Mouse (Mus musculus) left cerebral cortex, adult 2 months (tissue): ENCODE measurements around the gene Tbc1d14. TPM values are rescaled to one million over a fixed set of nuclear protein-coding genes. Genes with fewer than 3 reads are reported as not detected.

Experiments used
- DNase-seq, 2 experiments: peaks; one replicate each; pipeline ENCODE4 v3.0.0; 2021 to 2022; ENCODE audit warnings: low spot score in 2 of 2, mixed read lengths in 1 of 2; ENCODE audit errors: extremely low spot score in 1 of 2
- H3K27ac ChIP-seq: fragments of 200-600 bp; 2 replicates; pipeline ENCODE4 v1.8.1; 2022
- H3K4me3 ChIP-seq: fragments of 200-600 bp; 2 replicates; pipeline ENCODE4 v1.8.1; 2022
- CTCF ChIP-seq: fragments of 200-600 bp; IDR thresholded peaks from 2 replicates; pipeline ENCODE4 v1.8.1; 2022; ENCODE audit warnings: antibody characterized with exemption, mild to moderate bottlenecking, moderate library complexity
- intact Hi-C: fragments of 180-260 bp; cut with DNase I; formaldehyde crosslinking; loops from one replicate; pipeline ENCODE4 v1.15.1; 2025
- total RNA-seq, 2 experiments: library from RNA; stranded (reverse); gene quantifications; 2 replicates each; pipeline ENCODE4 v1.2.3; 2021

Gene Tbc1d14
- total RNA-seq, 2 experiments from 2014 or later = 82.0 to 82.4 TPM

DNA sequence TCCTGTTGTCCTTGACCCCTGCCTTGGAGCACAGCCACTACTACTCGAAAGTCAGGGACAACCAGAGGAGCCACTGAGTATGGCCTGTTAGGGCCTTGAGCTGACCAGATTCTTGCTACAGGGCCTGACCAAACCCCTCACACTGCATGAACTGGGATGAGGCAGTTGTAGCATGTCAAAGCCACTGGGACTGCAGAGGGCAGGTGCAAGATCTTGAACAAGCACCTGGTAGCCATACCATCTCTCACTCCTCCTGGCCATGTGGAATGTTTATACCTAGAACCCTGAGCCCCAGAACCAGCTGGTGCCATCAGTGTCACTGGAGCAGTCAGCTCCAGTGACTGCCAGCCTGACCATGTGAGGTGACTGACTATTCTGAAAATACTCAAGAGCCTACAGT lies 5.8 kb upstream of the Tbc1d14 start:
- no peak for DNase-seq
- no peak overlapping the region for H3K4me3 ChIP-seq
- no peak for TF ChIP-seq CTCF
- intact Hi-C loops = loop anchor here (5.0 kb wide), 1 partner anchor 137 kb away; the partner anchor contains the start of gene Grpel1
- H3K27ac ChIP-seq = no peak overlapping the region

DNA sequence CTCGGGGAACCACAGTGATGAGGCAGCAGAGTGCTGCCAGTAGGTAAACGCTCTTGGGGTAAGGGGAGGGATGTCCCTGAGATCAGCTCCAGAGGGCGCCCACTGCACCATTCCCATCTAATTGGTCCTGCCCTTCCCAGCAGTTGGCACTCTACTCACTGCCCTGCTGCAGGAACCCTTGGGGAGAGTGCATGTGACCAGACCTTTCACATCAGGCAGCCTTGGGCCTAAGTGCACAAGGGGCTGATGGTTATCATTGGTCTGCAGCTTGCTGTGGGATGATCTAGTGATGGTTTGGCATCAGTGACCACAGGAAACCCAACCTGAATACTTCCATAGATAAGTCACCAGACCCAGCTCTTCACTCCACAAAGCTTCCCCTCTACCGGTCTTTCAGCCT lies 4.6 kb upstream of the Tbc1d14 start:
- intact Hi-C loops = loop anchor here (5.0 kb wide), 1 partner anchor 135 kb away; the partner anchor contains the start of gene Grpel1
- Histone ChIP-seq H3K27ac (no peak overlapping the region), H3K4me3 (no peak overlapping the region)
- peak; percentile 14 for TF ChIP-seq CTCF
- DNase-seq = no peak

DNA sequence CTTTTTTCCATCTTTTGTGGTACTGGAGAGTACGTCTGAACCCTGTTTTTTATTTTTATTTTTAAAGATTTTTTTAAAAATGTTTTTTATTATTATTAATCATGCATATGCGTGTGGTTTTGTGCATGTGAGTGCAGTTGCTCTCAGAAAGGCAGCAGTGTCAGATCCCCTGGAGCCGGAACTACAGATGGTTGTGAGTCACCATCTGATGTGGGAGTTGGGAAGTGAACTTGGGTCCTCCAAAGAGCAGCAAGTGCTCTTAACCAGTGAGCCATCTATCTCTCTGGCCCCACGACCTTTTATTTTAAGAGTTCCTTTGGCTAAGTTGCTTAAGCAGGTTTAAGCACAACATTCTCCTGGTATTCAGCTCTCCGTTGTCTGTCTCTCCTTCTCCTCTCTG lies 3.1 kb upstream of the Tbc1d14 start:
- Histone ChIP-seq H3K27ac (no peak overlapping the region), H3K4me3 (no peak overlapping the region)
- no peak for DNase-seq
- no peak for TF ChIP-seq CTCF
- intact Hi-C loops = loop anchor here (5.0 kb wide), 1 partner anchor 134 kb away; the partner anchor contains the start of gene Grpel1

DNA sequence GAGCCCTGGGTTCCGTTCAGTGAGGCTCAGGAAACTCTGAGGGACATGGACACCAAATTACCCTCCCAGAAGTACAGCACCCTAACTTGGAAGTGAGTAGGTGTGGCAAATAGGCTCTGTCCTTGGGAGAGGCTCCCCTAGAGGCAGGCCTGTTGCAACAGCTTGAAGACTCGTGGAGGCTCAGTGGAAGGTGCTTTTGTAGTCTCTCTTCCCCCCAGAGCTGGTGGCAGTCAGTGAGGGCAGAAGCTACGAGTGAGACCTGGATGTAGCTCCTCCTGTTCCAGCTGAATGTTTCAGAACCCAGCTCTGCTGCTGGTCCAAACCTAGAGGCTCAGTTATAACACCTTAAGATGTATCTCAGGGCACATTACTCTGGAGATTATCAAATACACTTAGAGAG lies 2.0 kb upstream of the Tbc1d14 start:
- peak overlapping the region; percentile 64 for H3K27ac ChIP-seq
- H3K4me3 ChIP-seq = no peak overlapping the region
- DNase-seq = no peak
- intact Hi-C loops = loop anchor here (5.0 kb wide), 1 partner anchor 133 kb away; the partner anchor contains the start of gene Grpel1
- TF ChIP-seq CTCF = peak; percentile 16

DNA sequence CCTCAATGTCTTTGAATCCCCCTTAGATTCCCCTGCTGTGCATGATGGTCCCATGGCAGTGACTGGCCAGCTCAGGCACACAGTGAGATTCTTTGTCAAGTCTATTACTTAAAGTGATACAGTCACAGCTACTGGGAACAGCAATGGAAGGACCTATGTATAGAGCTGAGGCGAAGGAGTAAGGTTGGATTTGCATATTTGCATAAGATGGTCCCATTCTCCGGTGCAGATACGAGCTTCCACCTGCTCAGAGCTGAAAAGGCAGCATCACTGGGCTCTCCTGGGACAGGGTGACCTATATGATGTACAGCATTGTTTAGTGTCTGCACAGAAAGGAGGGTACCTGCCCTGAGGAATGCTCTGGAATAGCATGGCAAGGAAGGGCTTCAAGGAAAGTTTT lies 1.3 kb upstream of the Tbc1d14 start:
- no peak overlapping the region for H3K4me3 ChIP-seq
- no peak for TF ChIP-seq CTCF
- H3K27ac ChIP-seq = peak overlapping the region; percentile 64
- no peak for DNase-seq
- intact Hi-C loops = no loop called here

DNA sequence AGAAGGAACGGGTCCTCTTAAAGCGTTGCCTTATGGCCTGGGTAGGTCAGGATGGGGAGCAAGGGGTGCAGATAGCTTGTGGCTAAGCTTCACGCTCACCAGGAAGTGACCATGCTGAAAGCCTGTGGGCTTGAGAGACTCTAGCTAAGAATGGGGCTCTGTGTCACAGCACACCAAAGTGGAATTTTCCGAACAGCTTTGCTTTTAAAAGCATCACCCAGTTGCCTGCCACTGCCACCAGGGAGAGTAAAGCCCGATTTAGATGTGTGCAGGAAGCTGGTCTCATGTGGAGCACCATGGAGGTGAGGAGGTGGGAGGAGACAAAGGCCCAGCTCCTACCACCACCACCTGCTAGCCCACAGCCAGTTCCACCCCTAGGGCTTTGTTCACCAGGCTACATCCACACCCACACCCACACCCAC lies 2.6 kb downstream of the Tbc1d14 start:
- peak; percentile 43 for TF ChIP-seq CTCF
- Histone ChIP-seq H3K4me3 (no peak overlapping the region), H3K27ac (peak overlapping the region; percentile 84)
- intact Hi-C loops = no loop called here
- DNase-seq = peak in 1 of 2 experiments; percentile 40

DNA sequence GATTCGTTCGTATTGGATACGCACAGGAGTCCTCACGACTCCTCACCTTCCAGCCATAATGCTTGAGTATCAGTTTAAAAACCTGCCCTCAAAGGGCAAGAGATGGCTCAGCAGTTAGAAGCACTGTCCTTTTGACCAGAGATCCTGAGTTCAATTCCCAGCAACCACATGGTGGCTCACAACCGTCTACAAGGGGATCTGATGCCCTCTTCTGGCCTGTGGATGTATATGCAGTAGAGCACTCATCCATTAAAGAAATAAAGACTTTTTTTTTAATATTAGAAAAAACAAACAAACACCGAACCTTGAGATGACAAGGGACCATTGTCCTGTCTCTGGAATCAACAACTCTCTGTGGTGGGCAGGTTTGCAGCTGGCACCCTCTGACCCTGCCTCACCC lies 8.8 kb downstream of the Tbc1d14 start:
- peak; percentile 50 for TF ChIP-seq CTCF
- no peak for DNase-seq
- no peak overlapping the region for H3K27ac ChIP-seq
- intact Hi-C loops = loop anchor here (5.0 kb wide), 2 partner anchors 102 to 163 kb away; partner anchors contain the start of genes Bloc1s4, Ccdc96 and Tada2b
- H3K4me3 ChIP-seq = no peak overlapping the region

DNA sequence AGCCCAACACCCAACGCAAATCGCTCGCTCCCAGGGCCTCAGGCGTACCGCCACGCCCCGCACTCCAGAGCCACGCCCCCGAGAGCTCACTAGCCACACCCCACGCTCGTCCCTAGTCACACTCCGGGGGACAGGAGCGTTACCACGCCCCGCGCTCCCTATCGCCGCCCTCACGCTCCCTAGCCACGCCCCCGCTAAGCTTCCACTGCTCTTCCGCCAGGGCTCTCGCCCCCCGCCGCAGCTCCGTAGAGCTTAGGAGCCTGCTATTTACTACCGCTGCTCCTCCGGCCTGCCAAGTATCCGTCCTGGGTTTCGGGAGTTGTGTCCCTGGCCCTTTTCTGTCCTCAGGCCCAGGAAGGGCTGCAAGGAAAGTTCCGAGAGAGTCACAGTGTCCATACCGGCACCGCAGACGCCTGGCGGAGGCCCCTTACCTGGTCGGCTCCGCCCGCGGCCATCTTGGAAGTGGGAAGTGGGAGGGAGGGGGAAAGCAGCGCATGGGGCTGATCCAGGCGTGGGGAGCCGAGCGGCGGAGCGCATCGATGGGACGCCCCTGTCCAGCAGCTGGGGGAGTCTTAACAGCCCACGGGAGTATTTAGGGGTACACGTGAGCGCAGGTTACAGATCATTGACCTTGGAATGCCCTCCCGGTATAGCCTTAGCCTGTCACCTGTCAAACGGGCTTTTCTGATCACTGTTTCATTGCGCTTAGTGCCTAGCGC lies 11.0 kb downstream of the Tbc1d14 start:
- no peak; the same call in 1 of the 2 replicates for TF ChIP-seq CTCF
- peak overlapping the region; percentile 69 for H3K4me3 ChIP-seq
- DNase-seq = peak; percentile 97 to 99
- intact Hi-C loops = loop anchor here (1.0 to 5.0 kb wide), 4 partner anchors 52 to 165 kb away; partner anchors contain the start of genes Bloc1s4, Ccdc96 and Tada2b
- H3K27ac ChIP-seq = peak overlapping the region; percentile 98

DNA sequence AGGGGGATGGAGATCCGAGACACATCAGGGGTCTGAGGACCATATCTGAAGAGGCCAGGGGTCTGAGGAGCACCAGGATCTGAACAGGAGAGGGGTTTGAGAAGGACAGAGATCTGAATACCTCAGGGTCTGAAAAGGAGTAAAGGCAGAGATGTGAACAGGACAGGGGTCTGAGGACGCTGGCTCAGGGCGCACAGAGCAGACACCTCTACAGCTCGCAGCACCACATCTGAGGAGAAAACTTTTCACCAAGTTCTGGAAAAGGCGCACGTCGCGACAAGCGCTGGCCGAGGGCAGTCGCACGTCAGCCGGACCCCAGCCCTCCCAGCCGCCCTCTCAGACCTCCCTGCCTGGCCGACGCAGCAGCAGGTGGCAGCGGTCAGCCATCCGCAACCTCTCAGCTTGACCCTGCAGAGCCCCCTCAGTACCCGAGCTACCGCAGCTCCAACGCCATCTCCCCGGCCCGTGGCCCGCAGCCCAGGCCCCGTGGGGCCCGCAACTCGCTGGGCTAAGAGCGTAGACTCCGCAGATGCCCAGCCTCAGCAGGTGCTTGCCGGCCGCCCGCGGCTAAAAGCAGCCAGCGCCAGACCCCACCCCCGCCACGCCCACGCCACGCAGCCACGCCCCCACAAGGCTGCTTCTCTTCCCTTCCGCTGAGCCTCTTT lies 11.7 kb downstream of the Tbc1d14 start:
- intact Hi-C loops = loop anchor here (5.0 kb wide), 2 partner anchors 99 to 166 kb away; partner anchors contain the start of genes Bloc1s4, Ccdc96 and Tada2b
- no peak for TF ChIP-seq CTCF
- H3K4me3 ChIP-seq = peak overlapping the region; percentile 69
- DNase-seq = no peak
- H3K27ac ChIP-seq = peak overlapping the region; percentile 72

DNA sequence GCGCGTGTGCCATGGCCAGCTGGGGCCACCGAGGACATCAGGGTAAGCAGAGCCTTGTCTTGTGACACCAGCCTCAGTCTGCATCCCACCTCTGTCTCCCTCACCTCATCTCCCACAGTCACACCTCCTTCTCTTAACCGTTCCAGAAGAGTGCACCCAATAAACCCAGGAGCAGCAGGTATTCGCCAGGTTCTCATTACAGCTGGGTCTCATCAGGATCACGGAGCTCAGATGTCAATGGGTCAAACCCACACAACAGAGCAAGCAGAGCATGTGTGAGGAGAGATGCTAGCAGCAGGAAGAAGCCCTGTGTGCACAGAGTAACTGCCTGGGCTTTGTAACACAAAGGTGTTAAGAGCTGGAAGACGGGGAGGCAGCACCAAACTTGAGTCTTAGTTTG lies 13.1 kb downstream of the Tbc1d14 start:
- no peak for TF ChIP-seq CTCF
- H3K4me3 ChIP-seq = no peak overlapping the region
- DNase-seq = no peak
- intact Hi-C loops = loop anchor here (5.0 kb wide), 2 partner anchors 98 to 167 kb away; partner anchors contain the start of genes Bloc1s4, Ccdc96 and Tada2b
- H3K27ac ChIP-seq = no peak overlapping the region

DNA sequence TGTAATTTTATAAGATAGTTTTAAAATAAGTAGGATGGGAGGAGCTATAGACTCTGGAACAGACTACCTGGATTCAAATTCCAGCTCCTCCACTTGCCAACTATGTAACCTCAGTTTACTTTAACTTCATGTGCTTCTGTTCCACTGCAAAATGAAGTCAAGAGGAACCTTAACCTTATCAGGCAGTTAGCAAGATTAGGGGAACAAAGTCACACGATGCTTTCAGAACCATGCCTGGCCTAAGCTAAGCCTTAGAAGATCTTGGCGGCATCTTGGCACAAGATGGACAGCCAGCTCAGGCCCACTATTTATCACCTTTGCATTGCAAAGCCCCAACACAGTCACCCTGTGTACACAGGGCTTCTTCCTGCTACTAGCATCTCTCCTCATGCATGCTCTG lies 14.1 kb downstream of the Tbc1d14 start:
- TF ChIP-seq CTCF = no peak
- Histone ChIP-seq H3K27ac (no peak overlapping the region), H3K4me3 (no peak overlapping the region)
- intact Hi-C loops = no loop called here
- DNase-seq = no peak

DNA sequence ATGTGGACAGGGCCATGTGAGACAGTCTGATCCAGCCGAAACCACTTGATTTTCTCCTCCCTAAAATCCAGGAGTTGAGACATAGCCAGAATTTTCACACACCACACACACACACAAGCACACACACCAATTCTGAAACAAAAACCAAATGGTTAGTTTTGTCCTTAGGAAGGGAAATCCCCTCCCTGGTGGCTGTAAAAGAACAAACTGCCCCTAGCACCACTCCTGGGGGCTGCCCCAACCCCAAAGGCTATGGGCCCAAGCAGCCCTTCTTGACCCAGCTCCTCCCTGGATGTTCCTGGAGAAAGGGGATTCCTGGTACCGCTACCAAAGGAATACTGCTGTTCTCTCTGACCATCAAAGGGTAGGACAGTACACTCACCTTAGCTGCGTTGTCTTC lies 16.6 kb downstream of the Tbc1d14 start:
- H3K27ac ChIP-seq = peak overlapping the region; percentile 34; the same call in 1 of the 2 replicates
- no peak for TF ChIP-seq CTCF
- H3K4me3 ChIP-seq = no peak overlapping the region
- no peak for DNase-seq
- intact Hi-C loops = no loop called here
